Comparison of ENCODE assay signal across 10 mouse cellular contexts in the genomic region with DNA sequence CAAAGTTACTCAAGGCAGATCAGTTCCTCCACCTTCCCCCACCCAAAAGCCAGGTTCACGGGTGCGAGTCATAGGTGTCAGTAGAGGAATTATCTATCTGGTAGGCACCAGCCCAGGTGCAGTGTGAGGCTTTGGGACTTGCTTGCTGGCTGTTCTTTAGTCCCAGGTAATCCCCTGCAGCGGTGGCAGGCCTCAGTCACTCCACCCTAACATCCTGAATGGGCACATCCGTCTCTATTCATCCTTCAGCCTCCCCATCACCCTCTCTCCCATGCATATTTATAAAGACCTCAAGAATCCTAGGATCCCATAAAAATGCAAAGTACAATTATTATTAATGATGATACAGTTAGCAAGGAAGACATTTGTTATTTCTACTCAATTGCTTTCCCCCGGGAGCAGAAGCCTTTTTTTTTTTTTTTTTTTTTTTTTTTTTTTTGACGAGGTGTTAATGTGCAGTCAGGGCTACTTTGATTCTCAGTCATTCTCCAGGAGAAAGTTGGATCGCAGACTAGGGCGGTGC.
DNase-seq lines count a peak whose midpoint lies in the region; ATAC-seq lines count a peak whose summit lies in the region.
"Had no signal": no experiment of that assay in that cellular context is flagged by ENCODE, and none has a peak within 500 bp of the region (broad histone marks: within the 10 kb centered on the region; RNA-seq: fewer than 3 reads in every experiment).

No protein-coding gene starts in this region.

- H3K9ac ChIP-seq in neural tube, embryonic 11.5 days (ENCODE audit: low read length) = peak overlapping the region; percentile 62
- peak overlapping the region; percentile 49 for H3K9ac ChIP-seq in forebrain, embryonic 12.5 days
- peak overlapping the region; percentile 54 for H3K9ac ChIP-seq in limb, embryonic 11.5 days (ENCODE audit: low read length)
- 0 out of 2 replicates have a peak overlapping the region, but pooled peaks have one; percentile 19 for H3K9ac ChIP-seq in stomach, embryonic 15.5 days

- H3K9me3 ChIP-seq in neural tube, embryonic 11.5 days (ENCODE audit: control insufficient read depth, low read length) = no peaks in the 10 kb centered on the region
- no peaks in the 10 kb centered on the region for H3K9me3 ChIP-seq in forebrain, embryonic 12.5 days
- no peaks in the 10 kb centered on the region for H3K9me3 ChIP-seq in limb, embryonic 11.5 days (ENCODE audit: control insufficient read depth, low read length)
- no peaks in the 10 kb centered on the region for H3K9me3 ChIP-seq in stomach, embryonic 15.5 days

- ATAC-seq in neural tube, embryonic 11.5 days (ENCODE audit: insufficient read depth, low FRiP score, low TSS enrichment) = 0 out of 2 replicates have a peak, but pooled peaks have one; percentile 10
- ATAC-seq in forebrain, embryonic 12.5 days (ENCODE audit: low FRiP score) = peak; percentile 34; the same call in 1 of the 2 replicates
- ATAC-seq in limb, embryonic 11.5 days (ENCODE audit: insufficient number of reproducible peaks, low FRiP score, low TSS enrichment, low read depth) = no peak
- no peak for ATAC-seq in stomach, embryonic 15.5 days (ENCODE audit: insufficient read depth, low FRiP score, low read depth)

- no peaks in the 10 kb centered on the region for H3K27me3 ChIP-seq in neural tube, embryonic 11.5 days (ENCODE audit: control insufficient read depth, insufficient read depth, low read length)
- H3K27me3 ChIP-seq in forebrain, embryonic 12.5 days = no peaks in the 10 kb centered on the region
- no peaks in the 10 kb centered on the region for H3K27me3 ChIP-seq in limb, embryonic 11.5 days (ENCODE audit: control insufficient read depth, insufficient read depth, low read length)
- no peaks in the 10 kb centered on the region for H3K27me3 ChIP-seq in stomach, embryonic 15.5 days (replicated peaks)

- peak; percentile 21 for DNase-seq in neural tube, embryonic 11.5 days (ENCODE audit: low spot score)
- DNase-seq in neural tube, embryonic 10.5 days (ENCODE audit: extremely low spot score, low spot score) = no peak
- DNase-seq in limb, embryonic 11.5 days (ENCODE audit: low spot score) = no peak
- no peak for DNase-seq in testis, postnatal 14 days (ENCODE audit: low spot score)
- DNase-seq in thymus, postnatal 14 days = no peak
- no peak for DNase-seq in embryo, embryonic 11 days
- DNase-seq: adrenal gland, postnatal 36 days had no signal

- peaks cover 10% of the 10 kb centered on the region; the same call in 1 of the 2 replicates for H3K4me1 ChIP-seq in neural tube, embryonic 11.5 days (ENCODE audit: control insufficient read depth, insufficient read depth, low read length)
- peaks cover 29% of the 10 kb centered on the region for H3K4me1 ChIP-seq in forebrain, embryonic 12.5 days
- peaks cover 5% of the 10 kb centered on the region; the same call in 1 of the 2 replicates for H3K4me1 ChIP-seq in limb, embryonic 11.5 days (ENCODE audit: control insufficient read depth, insufficient read depth, low read length)
- peaks cover 4% of the 10 kb centered on the region; the same call in 1 of the 2 replicates for H3K4me1 ChIP-seq in stomach, embryonic 15.5 days

- no peaks in the 10 kb centered on the region for H3K36me3 ChIP-seq in neural tube, embryonic 11.5 days (ENCODE audit: control insufficient read depth, insufficient read depth, low read length)
- no peaks in the 10 kb centered on the region for H3K36me3 ChIP-seq in forebrain, embryonic 12.5 days (replicated peaks)
- no peaks in the 10 kb centered on the region for H3K36me3 ChIP-seq in limb, embryonic 11.5 days (ENCODE audit: control insufficient read depth, insufficient read depth, low read length)
- H3K36me3 ChIP-seq in stomach, embryonic 15.5 days = no peaks in the 10 kb centered on the region

- H3K4me2 ChIP-seq in neural tube, embryonic 11.5 days (ENCODE audit: low read depth) = peak overlapping the region; percentile 50
- H3K4me2 ChIP-seq in forebrain, embryonic 12.5 days = peak overlapping the region; percentile 53
- peak overlapping the region; percentile 49 for H3K4me2 ChIP-seq in limb, embryonic 11.5 days (ENCODE audit: low read depth, severe bottlenecking)
- peak overlapping the region; percentile 63 for H3K4me2 ChIP-seq in stomach, embryonic 15.5 days

- H3K27ac ChIP-seq in neural tube, embryonic 11.5 days (ENCODE audit: low read depth, low read length) = peak overlapping the region; percentile 91
- H3K27ac ChIP-seq in forebrain, embryonic 12.5 days = peak overlapping the region; percentile 97
- peak overlapping the region; percentile 18; the same call in 1 of the 2 replicates for H3K27ac ChIP-seq in limb, embryonic 11.5 days (replicated peaks; ENCODE audit: low read depth, low read length)
- peak overlapping the region; percentile 87 for H3K27ac ChIP-seq in stomach, embryonic 15.5 days
- H3K27ac ChIP-seq: macrophage had no signal

- peak overlapping the region; percentile 22 for H3K4me3 ChIP-seq in neural tube, embryonic 11.5 days (ENCODE audit: low read depth, low read length)
- H3K4me3 ChIP-seq in forebrain, embryonic 12.5 days (replicated peaks) = peak overlapping the region; percentile 33
- peak overlapping the region; percentile 9; the same call in 1 of the 2 replicates for H3K4me3 ChIP-seq in limb, embryonic 11.5 days (ENCODE audit: low read depth, low read length)
- peak overlapping the region; percentile 38; the same call in 1 of the 2 replicates for H3K4me3 ChIP-seq in stomach, embryonic 15.5 days (replicated peaks)

- 17% methylated on average over 8 of the region's 8 CpGs for WGBS in neural tube, embryonic 11.5 days
- whole genome bisulfite sequencing in forebrain, embryonic 12.5 days = 12% methylated on average over 8 of the region's 8 CpGs
- WGBS in limb, embryonic 11.5 days = 13% methylated on average over 8 of the region's 8 CpGs
- 22% methylated on average over 8 of the region's 8 CpGs for WGBS in stomach, embryonic 15.5 days

Comparison
In these comparisons a context has a peak if more than half of its experiments do, and no peak if none do; other contexts are left out.
1. ATAC-seq: peak in neural tube, embryonic 11.5 days (single experiment) and forebrain, embryonic 12.5 days (single experiment); none in limb, embryonic 11.5 days (single experiment) and stomach, embryonic 15.5 days (single experiment).
2. H3K27ac ChIP-seq: peak in every context shown above with its lines; median percentile 97 in forebrain, embryonic 12.5 days; 91 in neural tube, embryonic 11.5 days; 87 in stomach, embryonic 15.5 days; 18 in limb, embryonic 11.5 days.
3. Peak in every context shown above with its lines, with median percentiles within 50 percentile points of each other: H3K4me2 ChIP-seq, H3K4me3 ChIP-seq and H3K9ac ChIP-seq.